In the genomic region with DNA sequence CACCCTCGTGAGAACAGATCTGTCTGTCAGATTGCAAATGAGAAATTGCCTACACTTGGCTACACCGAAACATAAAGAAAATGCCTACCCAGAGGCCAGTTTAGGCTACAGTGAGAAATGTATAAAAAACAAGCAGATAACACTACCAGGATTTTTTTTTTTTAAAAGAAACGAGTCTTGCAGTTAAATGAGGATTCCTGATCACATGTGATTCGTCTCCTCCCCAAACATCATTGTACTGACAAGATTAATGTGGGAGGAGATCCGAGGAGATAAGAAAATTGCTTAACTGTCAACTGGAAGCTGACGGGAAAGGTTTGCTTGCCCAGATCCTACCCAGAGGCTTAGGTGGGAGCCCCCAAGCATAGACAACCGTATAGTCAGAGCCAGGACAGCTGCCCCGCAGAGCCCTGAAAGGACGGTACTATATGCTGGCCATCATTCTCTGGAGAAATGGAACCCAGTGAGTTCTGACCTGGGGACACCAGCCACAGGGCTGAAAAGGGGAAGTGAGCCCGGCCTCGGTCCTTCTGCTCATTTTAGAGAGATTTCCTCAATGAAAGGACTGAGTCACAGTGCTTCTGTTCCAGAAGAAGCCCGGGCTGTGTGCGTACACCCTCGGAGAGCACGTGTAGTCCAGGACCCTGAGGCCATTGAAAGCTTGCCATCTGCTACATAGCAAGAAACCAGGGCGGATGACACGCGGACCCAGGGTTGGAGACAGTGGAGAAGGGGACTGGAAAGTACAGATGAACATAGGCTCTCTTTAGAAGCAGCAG, we compare ENCODE assay signal across 11 mouse cellular contexts.
DNase-seq lines count a peak whose midpoint lies in the region; ATAC-seq and TF ChIP-seq lines count a peak whose summit lies in the region.
"Had no signal": no experiment of that assay in that cellular context is flagged by ENCODE, and none has a peak within 500 bp of the region (broad histone marks: within the 10 kb centered on the region; RNA-seq: fewer than 3 reads in every experiment).

No protein-coding gene starts in this region.

- peaks cover 12% of the 10 kb centered on the region for H3K4me1 ChIP-seq in midbrain, embryonic 12.5 days
- H3K4me1 ChIP-seq in midbrain, embryonic 11.5 days (ENCODE audit: control insufficient read depth, insufficient read depth, low read length), result peaks cover 10% of the 10 kb centered on the region
- H3K4me1 ChIP-seq in hindbrain, postnatal 0 days (ENCODE audit: insufficient read depth, low read length), result no peaks in the 10 kb centered on the region

- intact Hi-C loops in left cerebral cortex, postnatal 4 days (cut with DNase I), result no loop called here

- H3K36me3 ChIP-seq in midbrain, embryonic 12.5 days, result peaks cover 35% of the 10 kb centered on the region
- peaks cover 3% of the 10 kb centered on the region; the same call in 1 of the 2 replicates for H3K36me3 ChIP-seq in midbrain, embryonic 11.5 days (ENCODE audit: control insufficient read depth, insufficient read depth, low read length)
- H3K36me3 ChIP-seq in hindbrain, postnatal 0 days (ENCODE audit: insufficient read depth, low read length), result peaks cover 15% of the 10 kb centered on the region

- no peak for TF ChIP-seq CTCF in hindbrain, postnatal 0 days (IDR thresholded peaks at IDR 0.05; ENCODE audit: low read depth)

- no peak overlapping the region for H3K4me2 ChIP-seq in midbrain, embryonic 12.5 days (replicated peaks)
- no peak overlapping the region for H3K4me2 ChIP-seq in midbrain, embryonic 11.5 days
- H3K4me2 ChIP-seq in hindbrain, postnatal 0 days (ENCODE audit: low read depth, low read length), result no peak overlapping the region

- H3K27ac ChIP-seq in midbrain, embryonic 12.5 days (replicated peaks), result peak overlapping the region; percentile 39
- H3K27ac ChIP-seq in midbrain, embryonic 11.5 days (ENCODE audit: low read depth, low read length), result no peak overlapping the region
- H3K27ac ChIP-seq in hindbrain, postnatal 0 days, result no peak overlapping the region; the same call in 1 of the 2 replicates

- WGBS in midbrain, embryonic 12.5 days, result 82% methylated on average over 18 of the region's 18 CpGs
- WGBS in midbrain, embryonic 11.5 days, result 85% methylated on average over 18 of the region's 18 CpGs
- 58% methylated on average over 18 of the region's 18 CpGs for WGBS in hindbrain, postnatal 0 days

- no peaks in the 10 kb centered on the region for H3K9me3 ChIP-seq in midbrain, embryonic 12.5 days
- H3K9me3 ChIP-seq in midbrain, embryonic 11.5 days (ENCODE audit: control insufficient read depth, low read length), result no peaks in the 10 kb centered on the region
- no peaks in the 10 kb centered on the region for H3K9me3 ChIP-seq in hindbrain, postnatal 0 days (ENCODE audit: low read length)

- DNase-seq in adrenal gland, adult 2 months, result peak; percentile 14
- no peak for DNase-seq in adrenal gland, adult 18-20 months (ENCODE audit: low spot score in 2 of 2)
- DNase-seq in midbrain, embryonic 11.5 days (ENCODE audit: low spot score, missing footprints), result no peak
- peak; percentile 36 for DNase-seq in hindbrain, postnatal 0 days (ENCODE audit: low spot score)
- DNase-seq in spleen, postnatal 36 days (ENCODE audit: low spot score in 2 of 2), result peak; percentile 55 to 62
- DNase-seq in cerebellum, adult 11 months, result no peak
- DNase-seq in left cerebral cortex, postnatal 4 days, result no peak
- DNase-seq: adrenal gland, adult 8-10 months; layer of hippocampus, adult 9-11 months; thymus, adult 18-20 months had no signal

- no peak for ATAC-seq in midbrain, embryonic 12.5 days (ENCODE audit: low FRiP score, low read depth)
- no peak for ATAC-seq in midbrain, embryonic 11.5 days (ENCODE audit: low FRiP score)
- ATAC-seq in hindbrain, postnatal 0 days, result peak; percentile 32; the same call in 1 of the 2 replicates

- H3K9ac ChIP-seq in midbrain, embryonic 12.5 days (replicated peaks), result no peak overlapping the region
- no peak overlapping the region for H3K9ac ChIP-seq in midbrain, embryonic 11.5 days (ENCODE audit: low read length)
- no peak overlapping the region for H3K9ac ChIP-seq in hindbrain, postnatal 0 days (replicated peaks; ENCODE audit: low read length)

- H3K27me3 ChIP-seq in midbrain, embryonic 12.5 days, result no peaks in the 10 kb centered on the region
- H3K27me3 ChIP-seq in midbrain, embryonic 11.5 days (ENCODE audit: control insufficient read depth, insufficient read depth, low read length), result no peaks in the 10 kb centered on the region
- no peaks in the 10 kb centered on the region for H3K27me3 ChIP-seq in hindbrain, postnatal 0 days (ENCODE audit: insufficient read depth, low read length)

- no peak overlapping the region for H3K4me3 ChIP-seq in midbrain, embryonic 12.5 days
- no peak overlapping the region for H3K4me3 ChIP-seq in midbrain, embryonic 11.5 days (ENCODE audit: low read depth, low read length)
- H3K4me3 ChIP-seq in hindbrain, postnatal 0 days (ENCODE audit: low read length), result no peak overlapping the region

Comparison
In these comparisons a context has a peak if more than half of its experiments do, and no peak if none do; other contexts are left out.
1. DNase-seq: peak in adrenal gland, adult 2 months (single experiment), hindbrain, postnatal 0 days (single experiment) and spleen, postnatal 36 days (2 of 2); none in adrenal gland, adult 18-20 months (0 of 2), midbrain, embryonic 11.5 days (single experiment), cerebellum, adult 11 months (single experiment) and left cerebral cortex, postnatal 4 days (single experiment).